Mouse (Mus musculus): ENCODE measurements around the gene Nkd2.
A peak's percentile ranks its signal among the peaks of the same experiment; 100 is the strongest.

Gene Nkd2

DNA sequence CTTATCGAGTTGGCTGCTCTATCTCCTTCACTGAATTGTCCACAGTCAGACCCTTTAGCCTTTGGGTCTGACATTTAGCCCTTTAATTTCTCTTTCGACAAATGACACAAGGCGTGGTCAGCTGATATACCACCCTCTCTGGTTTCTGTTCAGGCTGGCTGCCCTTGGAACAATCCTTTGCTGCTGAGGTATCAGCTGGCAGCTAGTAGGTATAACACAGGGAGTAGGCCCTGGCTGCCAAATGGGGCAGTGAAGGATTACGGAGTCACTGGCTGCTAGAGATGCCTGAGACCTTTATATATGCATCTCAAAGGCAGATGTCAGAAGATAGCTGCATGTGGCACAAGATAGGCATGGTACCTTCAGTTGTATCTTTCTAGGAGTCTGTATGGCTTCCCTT, 71.6 kb downstream of the Nkd2 start:
- TF ChIP-seq GATA4 (IDR thresholded peaks at IDR 0.05; ENCODE audit: insufficient replicate concordance, low read length) = no peak

DNA sequence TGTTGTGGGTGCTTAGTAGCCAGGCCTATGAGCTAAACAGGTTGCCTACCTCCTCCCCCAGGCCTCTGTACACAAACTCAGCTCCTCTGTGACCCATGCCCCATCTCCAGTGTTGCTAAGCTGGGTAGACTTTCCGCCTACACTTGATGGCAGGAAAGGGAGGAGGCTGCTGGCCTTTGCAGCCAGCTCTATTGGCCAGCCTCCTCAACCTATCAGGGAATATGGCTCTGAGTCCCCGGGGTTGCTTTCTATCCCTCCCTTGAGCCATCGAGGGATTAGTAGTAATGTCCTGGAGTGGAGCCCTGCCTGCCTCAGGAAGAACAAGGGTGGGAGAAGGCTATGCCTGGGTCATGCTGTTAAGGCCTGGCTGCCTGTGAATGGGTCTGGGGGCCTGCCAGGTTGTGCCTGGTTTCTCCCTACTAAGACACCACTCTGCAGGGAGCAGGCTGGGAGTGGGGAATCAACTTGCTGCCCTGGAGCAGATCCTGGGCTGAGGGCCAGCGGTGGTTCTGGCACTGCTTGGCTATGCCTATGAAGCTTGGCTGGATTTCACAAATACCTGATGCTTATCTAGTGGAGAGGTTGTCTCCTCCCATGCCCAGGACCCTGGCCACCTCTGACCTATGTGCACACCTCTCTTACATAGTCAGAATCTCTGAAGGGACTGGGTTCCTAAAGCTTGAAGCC, 73.8 kb downstream of the Nkd2 start:
- TF ChIP-seq GATA4 (IDR thresholded peaks at IDR 0.05; ENCODE audit: insufficient replicate concordance, low read length) = peak; percentile 98

DNA sequence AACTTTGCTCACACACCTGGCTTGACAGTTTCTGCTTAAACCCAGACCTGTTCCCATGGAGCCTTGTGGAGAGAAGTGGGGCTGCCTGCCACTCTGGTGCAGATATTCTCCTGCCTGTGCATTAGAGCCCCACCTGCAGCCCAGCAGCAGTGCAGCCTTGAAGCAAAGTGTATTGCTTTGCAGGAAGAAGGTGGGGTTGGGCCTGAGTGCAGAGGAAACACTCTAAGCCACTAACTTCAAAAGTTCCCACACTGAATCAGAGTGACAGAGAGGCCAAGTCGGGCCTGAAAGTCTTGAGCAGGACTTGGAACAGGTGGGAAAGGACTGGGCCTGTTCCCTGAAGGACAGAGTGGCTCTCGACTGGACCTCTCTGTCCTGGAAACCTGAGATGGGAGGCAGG, 74.8 kb downstream of the Nkd2 start:
- no peak for TF ChIP-seq GATA4 (IDR thresholded peaks at IDR 0.05; ENCODE audit: insufficient replicate concordance, low read length)

DNA sequence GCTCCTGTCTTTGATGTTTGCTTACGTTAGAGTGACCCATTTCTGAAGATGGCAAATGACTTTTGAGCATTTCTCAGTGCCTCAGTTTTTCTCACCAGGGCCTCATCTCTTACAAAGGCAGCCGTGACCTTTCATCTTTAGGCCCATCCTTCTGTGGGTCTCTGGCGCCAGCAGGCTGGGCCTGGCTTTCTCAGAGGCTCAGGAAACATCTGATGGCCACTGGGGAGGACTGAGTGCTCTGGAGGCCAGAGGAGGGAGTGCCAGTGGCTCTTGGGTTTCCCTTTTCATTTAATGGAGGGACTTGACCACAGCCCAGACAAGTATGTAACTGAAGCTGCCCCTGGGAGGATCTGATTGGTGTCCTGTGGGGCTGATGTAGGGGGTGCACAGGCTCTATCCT, 76.3 kb downstream of the Nkd2 start:
- TF ChIP-seq GATA4 (IDR thresholded peaks at IDR 0.05; ENCODE audit: insufficient replicate concordance, low read length) = no peak

DNA sequence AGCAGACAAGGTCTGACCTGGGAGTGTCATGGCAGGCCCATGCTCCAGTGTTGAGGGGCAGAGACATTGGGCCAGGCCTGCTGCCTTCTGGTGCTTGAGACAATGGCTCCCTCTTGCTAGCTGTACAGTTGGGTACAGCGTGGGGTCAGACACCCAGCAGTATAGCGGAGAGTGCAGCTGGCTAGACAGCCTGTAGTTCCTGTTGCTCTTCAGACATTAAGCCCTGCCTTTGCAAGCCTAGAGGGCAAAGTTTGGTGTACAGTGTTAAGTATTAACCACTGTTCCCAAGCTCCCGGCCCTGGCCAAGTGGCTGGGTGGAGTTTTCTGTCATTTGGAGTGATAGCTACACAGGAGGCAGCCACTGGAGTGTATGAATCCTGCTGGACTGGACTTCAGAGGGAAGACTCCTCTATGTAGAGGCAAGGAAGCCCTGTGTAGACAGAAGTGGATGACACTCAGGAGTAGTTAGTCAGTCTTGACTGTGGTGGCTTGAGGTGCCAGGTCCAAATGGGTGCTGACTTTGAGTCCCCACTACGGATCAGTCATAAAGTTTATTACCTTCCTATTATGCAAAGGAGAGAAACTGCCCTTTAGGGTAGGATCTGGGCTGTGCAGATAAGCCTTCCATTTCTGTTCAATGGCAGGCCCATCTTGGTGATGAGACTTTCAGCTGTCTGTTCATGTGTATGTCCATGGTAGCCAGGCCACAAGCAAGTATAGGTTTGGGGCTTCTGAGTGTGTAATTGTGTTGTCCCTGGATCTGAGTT, 77.3 kb downstream of the Nkd2 start:
- TF ChIP-seq GATA4 (IDR thresholded peaks at IDR 0.05; ENCODE audit: insufficient replicate concordance, low read length) = no peak

Data from liver, adult (tissue).